ENCODE assay signal across 10 mouse cellular contexts in the genomic region with DNA sequence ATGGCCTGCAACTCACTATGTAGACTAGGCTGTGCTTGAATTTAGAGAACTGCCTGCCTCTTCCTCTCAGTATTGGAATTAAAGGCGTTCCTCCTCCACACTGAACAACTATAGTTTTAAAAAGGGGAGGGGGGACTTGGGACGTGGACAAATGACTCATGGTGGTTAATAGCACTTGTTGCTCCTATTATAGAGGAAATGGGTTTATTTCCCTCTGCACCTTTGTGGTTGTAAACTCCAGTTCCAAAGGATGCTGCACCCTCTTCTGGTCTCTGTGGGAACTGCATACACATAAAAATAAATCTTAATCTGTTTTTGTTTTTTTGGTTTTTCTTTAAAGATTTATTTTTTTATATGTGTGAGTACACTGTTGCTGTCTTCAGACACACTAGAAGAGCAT. TPM values are rescaled to one million over a fixed set of nuclear protein-coding genes. Genes with fewer than 3 reads are reported as not detected.
DNase-seq lines count a peak whose midpoint lies in the region; ATAC-seq and TF ChIP-seq lines count a peak whose summit lies in the region.
"Had no signal": no experiment of that assay in that cellular context is flagged by ENCODE, and none has a peak within 500 bp of the region (broad histone marks: within the 10 kb centered on the region; RNA-seq: fewer than 3 reads in every experiment).

No protein-coding gene starts in this region.

- 33% methylated on average over 2 of the region's 2 CpGs for WGBS in hindbrain, embryonic 13.5 days
- WGBS in hindbrain, embryonic 10.5 days = 43% methylated on average over 2 of the region's 2 CpGs
- WGBS in lung, postnatal 0 days = 18% methylated on average over 2 of the region's 2 CpGs
- WGBS in midbrain, embryonic 11.5 days = 44% methylated on average over 2 of the region's 2 CpGs

- peak; percentile 82 for TF ChIP-seq CTCF in lung, postnatal 0 days (IDR thresholded peaks at IDR 0.05)

- H3K4me3 ChIP-seq in hindbrain, embryonic 13.5 days = no peak overlapping the region
- no peak overlapping the region for H3K4me3 ChIP-seq in hindbrain, embryonic 10.5 days
- no peak overlapping the region for H3K4me3 ChIP-seq in lung, postnatal 0 days (ENCODE audit: low read depth, low read length)
- no peak overlapping the region for H3K4me3 ChIP-seq in midbrain, embryonic 11.5 days (ENCODE audit: low read depth, low read length)
- H3K4me3 ChIP-seq: embryonic facial prominence, embryonic 13.5 days; neural tube, embryonic 13.5 days had no signal

- TF ChIP-seq EP300 in lung, postnatal 0 days (IDR thresholded peaks at IDR 0.05) = 0 out of 2 replicates have a peak, but pooled peaks have one; percentile 38

- no peak for DNase-seq in hindbrain, embryonic 10.5 days (ENCODE audit: low spot score)
- DNase-seq in CD4-positive, CD25-positive, alpha-beta regulatory T cell, adult 2 months (ENCODE audit: low read depth, low spot score) = peak; percentile 78
- DNase-seq in R1 (ENCODE audit: low read depth, low spot score) = peak; percentile 45
- peak; percentile 70 for DNase-seq in lung, postnatal 0 days (ENCODE audit: low spot score)
- no peak for DNase-seq in layer of hippocampus, adult 11-12 months (ENCODE audit: low spot score)
- DNase-seq in midbrain, embryonic 11.5 days (ENCODE audit: low spot score, missing footprints) = no peak

- 0 out of 2 replicates have a peak overlapping the region, but pooled peaks have one; percentile 36 for H3K9ac ChIP-seq in hindbrain, embryonic 13.5 days
- H3K9ac ChIP-seq in lung, postnatal 0 days (replicated peaks; ENCODE audit: low read depth) = no peak overlapping the region
- no peak overlapping the region for H3K9ac ChIP-seq in midbrain, embryonic 11.5 days (ENCODE audit: low read length)
- H3K9ac ChIP-seq: embryonic facial prominence, embryonic 13.5 days; neural tube, embryonic 13.5 days had no signal

- H3K36me3 ChIP-seq in hindbrain, embryonic 13.5 days = no peaks in the 10 kb centered on the region
- no peaks in the 10 kb centered on the region for H3K36me3 ChIP-seq in hindbrain, embryonic 10.5 days
- no peaks in the 10 kb centered on the region for H3K36me3 ChIP-seq in lung, postnatal 0 days (ENCODE audit: insufficient read depth, low read length)
- no peaks in the 10 kb centered on the region for H3K36me3 ChIP-seq in midbrain, embryonic 11.5 days (ENCODE audit: control insufficient read depth, insufficient read depth, low read length)
- H3K36me3 ChIP-seq: embryonic facial prominence, embryonic 13.5 days; neural tube, embryonic 13.5 days had no signal

- no peak for ATAC-seq in hindbrain, embryonic 13.5 days (ENCODE audit: low FRiP score)
- ATAC-seq in lung, postnatal 0 days = no peak
- no peak for ATAC-seq in frontal cortex, adult (ENCODE audit: low TSS enrichment)
- ATAC-seq in midbrain, embryonic 11.5 days (ENCODE audit: low FRiP score) = no peak

- peaks cover 28% of the 10 kb centered on the region for H3K4me1 ChIP-seq in hindbrain, embryonic 13.5 days (replicated peaks)
- peaks cover 33% of the 10 kb centered on the region for H3K4me1 ChIP-seq in hindbrain, embryonic 10.5 days (replicated peaks)
- peaks cover 13% of the 10 kb centered on the region; the same call in 1 of the 2 replicates for H3K4me1 ChIP-seq in lung, postnatal 0 days (ENCODE audit: insufficient read depth, low read depth, low read length)
- peaks cover 12% of the 10 kb centered on the region for H3K4me1 ChIP-seq in midbrain, embryonic 11.5 days (ENCODE audit: control insufficient read depth, insufficient read depth, low read length)

- H3K27me3 ChIP-seq in hindbrain, embryonic 13.5 days = no peaks in the 10 kb centered on the region
- no peaks in the 10 kb centered on the region for H3K27me3 ChIP-seq in hindbrain, embryonic 10.5 days (ENCODE audit: insufficient read depth, poor library complexity, severe bottlenecking)
- no peaks in the 10 kb centered on the region for H3K27me3 ChIP-seq in lung, postnatal 0 days (replicated peaks; ENCODE audit: insufficient read depth, low read length)
- H3K27me3 ChIP-seq in midbrain, embryonic 11.5 days (ENCODE audit: control insufficient read depth, insufficient read depth, low read length) = no peaks in the 10 kb centered on the region
- H3K27me3 ChIP-seq: embryonic facial prominence, embryonic 13.5 days; neural tube, embryonic 13.5 days had no signal

- H3K27ac ChIP-seq in hindbrain, embryonic 13.5 days = no peak overlapping the region
- H3K27ac ChIP-seq in hindbrain, embryonic 10.5 days = no peak overlapping the region
- no peak overlapping the region for H3K27ac ChIP-seq in lung, postnatal 0 days (ENCODE audit: low read length)
- H3K27ac ChIP-seq in midbrain, embryonic 11.5 days (ENCODE audit: low read depth, low read length) = no peak overlapping the region
- H3K27ac ChIP-seq: embryonic facial prominence, embryonic 13.5 days; neural tube, embryonic 13.5 days had no signal

- H3K9me3 ChIP-seq in hindbrain, embryonic 13.5 days = no peaks in the 10 kb centered on the region
- H3K9me3 ChIP-seq in hindbrain, embryonic 10.5 days = no peaks in the 10 kb centered on the region
- no peaks in the 10 kb centered on the region for H3K9me3 ChIP-seq in lung, postnatal 0 days (ENCODE audit: low read length)
- no peaks in the 10 kb centered on the region for H3K9me3 ChIP-seq in midbrain, embryonic 11.5 days (ENCODE audit: control insufficient read depth, low read length)
- H3K9me3 ChIP-seq: embryonic facial prominence, embryonic 13.5 days; neural tube, embryonic 13.5 days had no signal

- no peak overlapping the region for H3K4me2 ChIP-seq in hindbrain, embryonic 13.5 days
- H3K4me2 ChIP-seq in lung, postnatal 0 days (replicated peaks; ENCODE audit: low read depth, low read length) = no peak overlapping the region
- no peak overlapping the region for H3K4me2 ChIP-seq in midbrain, embryonic 11.5 days
- H3K4me2 ChIP-seq: embryonic facial prominence, embryonic 13.5 days; neural tube, embryonic 13.5 days had no signal

RNA-seq across cellular contexts. Expression of gene Nadk, which starts 6.0 kb away (rescaled TPM):
- 82.5 and 84.5 TPM in 2 replicates for polyA plus RNA-seq in hindbrain, embryonic 13.5 days (2015; fragmentation: Nextera tagmentation; extraction: Ambion mirVana)
- 102 and 107 TPM in 2 replicates for polyA plus RNA-seq in hindbrain, embryonic 10.5 days (2016; fragmentation: Nextera tagmentation; extraction: Ambion mirVana)
- polyA plus RNA-seq in lung, postnatal 0 days (2015; fragmentation: Nextera tagmentation; extraction: Ambion mirVana) = 70.9 and 76.3 TPM in 2 replicates
- polyA plus RNA-seq in midbrain, embryonic 11.5 days (2014; fragmentation: Nextera tagmentation; extraction: Ambion mirVana) = 98.3 and 99.8 TPM in 2 replicates

RNA-seq across cellular contexts. Expression of gene Slc35e2, which starts 33.0 kb away (rescaled TPM):
- polyA plus RNA-seq in hindbrain, embryonic 13.5 days (2015; fragmentation: Nextera tagmentation; extraction: Ambion mirVana) = 15.1 and 15.9 TPM in 2 replicates
- polyA plus RNA-seq in hindbrain, embryonic 10.5 days (2016; fragmentation: Nextera tagmentation; extraction: Ambion mirVana) = 12.0 and 13.4 TPM in 2 replicates
- polyA plus RNA-seq in lung, postnatal 0 days (2015; fragmentation: Nextera tagmentation; extraction: Ambion mirVana) = 3.1 and 3.7 TPM in 2 replicates
- polyA plus RNA-seq in midbrain, embryonic 11.5 days (2014; fragmentation: Nextera tagmentation; extraction: Ambion mirVana) = 18.0 and 18.1 TPM in 2 replicates

RNA-seq across cellular contexts. Expression of gene Cdk11b, which starts 56.5 kb away (rescaled TPM):
- polyA plus RNA-seq in hindbrain, embryonic 13.5 days (2015; fragmentation: Nextera tagmentation; extraction: Ambion mirVana) = 65.2 and 65.8 TPM in 2 replicates
- polyA plus RNA-seq in hindbrain, embryonic 10.5 days (2016; fragmentation: Nextera tagmentation; extraction: Ambion mirVana) = 61.2 and 76.9 TPM in 2 replicates
- polyA plus RNA-seq in lung, postnatal 0 days (2015; fragmentation: Nextera tagmentation; extraction: Ambion mirVana) = 67.3 and 74.4 TPM in 2 replicates
- polyA plus RNA-seq in midbrain, embryonic 11.5 days (2014; fragmentation: Nextera tagmentation; extraction: Ambion mirVana) = 72.9 and 83.6 TPM in 2 replicates

Comparison
In these comparisons a context has a peak if more than half of its experiments do, and no peak if none do; other contexts are left out.
1. DNase-seq: peak in CD4-positive, CD25-positive, alpha-beta regulatory T cell, adult 2 months (single experiment), R1 (single experiment) and lung, postnatal 0 days (single experiment); none in hindbrain, embryonic 10.5 days (single experiment), layer of hippocampus, adult 11-12 months (single experiment) and midbrain, embryonic 11.5 days (single experiment).